Mouse (Mus musculus) induced T-regulatory cell, adult 2 months (primary cell): ENCODE results near the gene Ppp1r12c.
A peak's percentile ranks its signal among the peaks of the same experiment; 100 is the strongest.

Experiments used
- DNase-seq: peaks from one replicate; pipeline ENCODE4 v3.0.0-alpha.2; 2012; ENCODE audit warnings: low read depth

The Ppp1r12c gene

GRCm38 (mm10) chr7:4431548-4431947, 69.9 kb downstream of the Ppp1r12c start:
- DNase-seq = peak; percentile 86
